Mouse (Mus musculus) WW6 (cell line): ENCODE data around the gene Ipcef1.

ENCODE experiments used
- DNase-seq: peaks from one replicate; pipeline ENCODE4 v3.0.0-alpha.2; 2013; ENCODE audit warnings: low read depth, low spot score

The Ipcef1 gene

GRCm38 (mm10) chr10:7052315-7053017 is at the start of gene Ipcef1:
Gene Ipcef1 (minus strand): TSS chr10:7052478.
- no peak for DNase-seq

- no peak for DNase-seq
Measured at GRCm38 (mm10) chr10:7077971-7078370, 25.7 kb upstream of the Ipcef1 start.

- no peak for DNase-seq
Measured at GRCm38 (mm10) chr10:7077389-7077808, 25.1 kb upstream of the Ipcef1 start.

- DNase-seq: no peak
Measured at GRCm38 (mm10) chr10:7076662-7077211, 24.5 kb upstream of the Ipcef1 start.

- DNase-seq: no peak
Measured at GRCm38 (mm10) chr10:7076201-7076600, 23.9 kb upstream of the Ipcef1 start.

- DNase-seq: no peak
Measured at GRCm38 (mm10) chr10:7075661-7076060, 23.4 kb upstream of the Ipcef1 start.

GRCm38 (mm10) chr10:7074231-7074630 is 22.0 kb upstream of the Ipcef1 start:
- no peak for DNase-seq

GRCm38 (mm10) chr10:7070924-7071323 is 18.6 kb upstream of the Ipcef1 start:
- DNase-seq: no peak

GRCm38 (mm10) chr10:7070100-7070835 is 18.0 kb upstream of the Ipcef1 start:
- no peak for DNase-seq

- no peak for DNase-seq
Measured at GRCm38 (mm10) chr10:7069090-7069489, 16.8 kb upstream of the Ipcef1 start.

- no peak for DNase-seq
Measured at GRCm38 (mm10) chr10:7068608-7069007, 16.3 kb upstream of the Ipcef1 start.

- DNase-seq: no peak
Measured at GRCm38 (mm10) chr10:7063752-7064457, 11.6 kb upstream of the Ipcef1 start.

- no peak for DNase-seq
Measured at GRCm38 (mm10) chr10:7062993-7063392, 10.7 kb upstream of the Ipcef1 start.

- DNase-seq: no peak
Measured at GRCm38 (mm10) chr10:7060326-7060725, 8.0 kb upstream of the Ipcef1 start.

GRCm38 (mm10) chr10:7057546-7057945 is 5.3 kb upstream of the Ipcef1 start:
- no peak for DNase-seq

- DNase-seq: no peak
Measured at GRCm38 (mm10) chr10:7054560-7055205, 2.4 kb upstream of the Ipcef1 start.

GRCm38 (mm10) chr10:7049901-7050300 is 2.4 kb downstream of the Ipcef1 start:
- DNase-seq: no peak

GRCm38 (mm10) chr10:7047919-7048291 is 4.4 kb downstream of the Ipcef1 start:
- no peak for DNase-seq

GRCm38 (mm10) chr10:7047288-7047918 is 4.9 kb downstream of the Ipcef1 start:
- no peak for DNase-seq

- no peak for DNase-seq
Measured at GRCm38 (mm10) chr10:7043896-7044295, 8.4 kb downstream of the Ipcef1 start.

- DNase-seq: no peak
Measured at GRCm38 (mm10) chr10:7041032-7041431, 11.2 kb downstream of the Ipcef1 start.
